Mouse (Mus musculus): Measurements from ENCODE around the gene Ptgs1.
"Not testable (repeated sequence)": the region's sequence is repeated elsewhere in the genome, so short reads cannot be mapped to it uniquely, and the experiment has no call there.

GRCm38 (mm10) chr2:36181587-36182368, 48.4 kb upstream of the Ptgs1 start:
- TF ChIP-seq CTCF (conservative IDR thresholded peaks at IDR 0.05; ENCODE audit: insufficient read depth, insufficient read length, low read depth, low read length); POLR2A (IDR thresholded peaks at IDR 0.05; ENCODE audit: low read depth, low read length): not testable (repeated sequence)
